Mouse (Mus musculus): ENCODE measurements around the gene Emc4.

Emc4 gene

GRCm38 (mm10) chr2:112339736-112340135, 28.1 kb downstream of the Emc4 start:
- no peak for DNase-seq (ENCODE audit: low read depth, low spot score)

DNA sequence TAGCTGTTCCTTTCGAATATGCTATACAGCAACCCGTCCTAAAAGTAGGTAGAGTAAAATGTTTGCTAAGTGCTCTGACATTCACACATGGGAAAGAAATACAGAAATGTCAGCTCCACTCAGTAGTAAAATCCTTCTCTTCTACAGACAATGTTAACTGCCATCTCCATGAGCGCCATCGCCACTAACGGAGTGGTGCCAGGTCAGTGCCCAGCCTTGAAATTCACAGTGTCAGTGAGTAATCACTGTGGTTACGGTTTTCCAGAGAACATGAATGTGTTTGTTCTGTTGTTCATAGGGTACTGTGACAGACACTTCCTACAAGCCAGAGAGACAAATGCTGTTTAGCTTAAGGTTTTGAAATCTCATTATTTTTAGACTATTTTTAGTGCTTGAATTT, 30.6 kb downstream of the Emc4 start:
- DNase-seq (ENCODE audit: low read depth, low spot score), result no peak

DNA sequence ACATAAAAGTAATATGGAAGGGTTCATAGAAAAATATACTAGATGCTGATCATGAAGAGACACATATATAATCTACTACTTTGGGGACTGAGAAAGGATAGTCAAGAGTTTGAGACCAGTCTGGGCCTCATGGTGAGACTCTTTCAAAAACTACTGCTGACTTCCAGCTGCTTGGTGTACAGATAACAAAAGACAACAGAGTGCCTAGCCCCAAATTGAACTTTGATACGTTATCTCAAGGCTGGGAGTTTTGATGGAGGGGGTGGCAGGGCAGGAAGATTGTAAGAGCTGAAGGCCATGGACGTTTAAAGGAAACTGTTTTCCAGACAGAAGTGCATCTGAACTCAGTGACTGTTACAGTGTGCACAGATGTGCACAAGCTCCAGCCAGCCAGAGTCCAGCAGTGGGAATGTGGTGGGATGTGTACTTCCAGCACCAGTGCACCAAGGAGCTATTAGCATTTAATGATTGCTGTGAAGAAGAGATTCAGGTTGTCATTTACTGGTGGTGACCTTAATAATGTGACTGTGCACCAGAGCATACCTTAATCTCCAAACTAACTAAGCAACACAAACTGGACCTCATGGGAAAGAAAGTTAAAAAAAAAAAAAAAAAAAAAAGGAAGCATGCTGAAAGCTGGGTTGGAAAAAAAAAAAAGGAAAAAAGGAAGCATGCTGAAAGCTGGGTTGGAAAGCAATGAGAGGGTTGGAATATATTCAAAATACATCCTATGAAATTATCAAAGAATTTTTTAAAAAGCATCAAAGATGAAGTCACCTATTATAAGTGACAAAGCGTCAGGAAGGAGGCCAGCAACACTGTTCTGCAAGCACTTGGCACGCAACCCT, 35.6 kb downstream of the Emc4 start:
- DNase-seq (ENCODE audit: low read depth, low spot score), result no peak

DNA sequence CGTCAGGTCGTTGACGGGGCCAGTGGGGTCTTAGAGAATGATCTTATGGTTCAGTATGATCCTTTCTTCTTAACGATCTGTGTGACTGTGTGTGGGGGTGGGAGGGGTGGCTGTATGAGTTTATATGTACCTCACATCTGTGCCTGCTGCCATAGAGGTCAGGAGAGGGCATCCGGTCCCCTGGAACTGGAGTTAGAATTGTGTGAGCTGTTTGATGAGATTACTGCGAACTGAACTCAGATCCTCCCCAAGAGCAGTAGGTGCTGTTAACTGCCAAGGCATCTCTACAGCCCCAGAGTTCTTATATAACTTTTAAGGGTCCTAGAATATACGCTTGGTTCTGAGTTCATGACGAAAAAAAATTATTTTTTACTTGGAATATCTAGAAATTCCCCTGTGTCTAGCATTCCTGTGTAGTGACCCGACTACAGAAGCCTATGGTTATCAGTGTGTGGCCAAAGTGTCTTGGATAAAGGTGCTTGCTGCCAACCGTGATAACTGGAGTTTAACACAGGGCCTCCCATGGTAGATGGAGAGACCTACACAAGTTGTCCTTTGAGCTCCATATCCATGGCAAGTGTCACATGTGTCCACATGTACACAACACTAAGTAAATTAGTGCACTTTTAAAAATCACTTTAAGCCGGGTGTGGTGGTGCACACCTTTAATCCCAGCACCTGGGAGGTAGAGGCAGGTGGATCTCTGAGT, 39.6 kb downstream of the Emc4 start:
- DNase-seq (ENCODE audit: low read depth, low spot score), result no peak

GRCm38 (mm10) chr2:112318905-112319304, 48.9 kb downstream of the Emc4 start:
- no peak for DNase-seq (ENCODE audit: low read depth, low spot score)

DNA sequence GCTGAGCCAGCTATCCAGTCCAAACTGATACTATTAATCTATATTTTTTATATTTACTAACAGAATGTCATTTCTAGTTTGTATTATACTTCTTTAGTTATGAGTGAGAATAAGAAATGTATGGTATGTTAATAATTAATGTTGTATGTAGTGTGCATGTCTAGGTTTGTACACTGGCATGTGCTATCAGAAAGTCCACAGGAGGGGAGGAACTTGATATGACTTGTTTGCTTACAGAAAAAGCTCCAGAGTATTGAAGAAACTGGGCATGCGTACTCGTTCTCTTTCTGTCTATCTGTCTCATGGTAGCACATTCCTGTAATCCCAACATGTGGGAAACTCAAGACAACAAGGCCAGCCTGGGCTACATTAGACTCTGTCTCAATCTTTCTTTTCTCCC, 49.6 kb downstream of the Emc4 start:
- DNase-seq (ENCODE audit: low read depth, low spot score), result no peak

DNA sequence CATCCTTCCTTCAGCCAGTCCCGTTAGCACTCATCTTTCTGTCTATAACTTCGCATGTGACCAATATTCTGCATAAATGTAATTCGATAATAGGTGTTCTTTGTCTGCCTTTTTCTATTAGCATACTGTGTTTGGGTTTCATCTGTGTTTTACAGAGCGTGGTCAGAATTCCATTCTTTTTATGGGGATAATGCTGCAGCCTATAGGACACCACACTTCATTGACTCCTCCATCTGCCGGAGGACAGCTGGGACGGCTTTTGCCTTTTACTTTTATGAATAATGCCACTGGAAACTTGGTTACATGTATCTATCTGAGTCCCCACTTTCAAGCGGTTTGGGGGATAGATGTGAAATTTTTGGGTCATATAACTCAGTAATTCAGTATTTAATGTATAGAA, 52.2 kb downstream of the Emc4 start:
- no peak for DNase-seq (ENCODE audit: low read depth, low spot score)

Data from retina, postnatal 7 days (tissue).